Mouse (Mus musculus): Measurements from ENCODE around the gene Rell1.

Rell1 gene

DNA sequence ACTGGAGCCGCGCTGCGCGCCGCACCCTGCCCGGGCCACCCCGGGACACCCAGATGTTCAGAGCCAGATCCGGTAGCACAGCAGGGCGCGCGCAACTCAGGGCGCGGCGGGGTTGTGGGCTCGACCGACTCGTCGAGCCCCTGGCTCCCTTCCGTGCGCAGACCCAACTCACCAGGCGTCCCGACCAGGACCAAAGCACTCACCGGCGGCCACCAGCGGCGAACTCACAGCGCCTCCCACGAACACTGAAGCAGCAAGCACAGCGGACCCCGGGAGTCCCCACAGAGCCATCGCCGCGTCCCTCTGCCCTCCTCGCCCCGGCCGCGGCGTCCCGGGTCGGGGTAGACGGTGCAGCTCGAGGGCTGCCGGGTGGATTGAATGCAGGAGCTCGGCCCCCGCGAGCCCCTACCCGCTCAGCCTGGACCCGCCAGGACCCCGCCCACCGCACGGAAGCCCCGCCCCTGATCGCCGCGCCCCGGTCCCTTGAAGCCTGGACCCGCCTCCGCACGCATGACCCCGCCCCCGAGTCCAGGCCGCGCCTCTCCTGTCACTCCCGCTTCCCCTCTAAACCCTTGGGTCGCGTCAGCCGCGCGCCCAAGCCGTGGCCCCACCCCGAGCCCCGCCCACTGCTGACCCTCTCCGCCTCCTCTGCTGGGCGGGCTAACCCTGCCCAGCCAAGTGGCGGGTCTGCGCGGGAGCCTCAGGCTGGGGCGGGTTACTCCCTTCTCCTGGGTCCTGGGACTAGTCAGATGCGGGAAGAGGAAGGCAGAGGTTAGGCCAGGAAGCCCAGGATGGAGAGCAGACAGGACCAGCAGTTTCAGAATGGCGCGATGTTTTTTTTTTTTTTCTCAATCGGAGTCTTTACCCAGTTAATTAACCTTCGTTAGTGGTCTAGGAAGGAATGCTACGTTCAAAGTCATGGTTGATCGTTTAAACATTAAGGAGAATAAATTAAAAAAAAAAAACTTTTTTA is at the start of gene Rell1:
Gene Rell1, minus strand, starts transcription at position 455 of the 973 bp plus-strand sequence.
- peak; percentile 95 for DNase-seq (ENCODE audit: low spot score)

DNA sequence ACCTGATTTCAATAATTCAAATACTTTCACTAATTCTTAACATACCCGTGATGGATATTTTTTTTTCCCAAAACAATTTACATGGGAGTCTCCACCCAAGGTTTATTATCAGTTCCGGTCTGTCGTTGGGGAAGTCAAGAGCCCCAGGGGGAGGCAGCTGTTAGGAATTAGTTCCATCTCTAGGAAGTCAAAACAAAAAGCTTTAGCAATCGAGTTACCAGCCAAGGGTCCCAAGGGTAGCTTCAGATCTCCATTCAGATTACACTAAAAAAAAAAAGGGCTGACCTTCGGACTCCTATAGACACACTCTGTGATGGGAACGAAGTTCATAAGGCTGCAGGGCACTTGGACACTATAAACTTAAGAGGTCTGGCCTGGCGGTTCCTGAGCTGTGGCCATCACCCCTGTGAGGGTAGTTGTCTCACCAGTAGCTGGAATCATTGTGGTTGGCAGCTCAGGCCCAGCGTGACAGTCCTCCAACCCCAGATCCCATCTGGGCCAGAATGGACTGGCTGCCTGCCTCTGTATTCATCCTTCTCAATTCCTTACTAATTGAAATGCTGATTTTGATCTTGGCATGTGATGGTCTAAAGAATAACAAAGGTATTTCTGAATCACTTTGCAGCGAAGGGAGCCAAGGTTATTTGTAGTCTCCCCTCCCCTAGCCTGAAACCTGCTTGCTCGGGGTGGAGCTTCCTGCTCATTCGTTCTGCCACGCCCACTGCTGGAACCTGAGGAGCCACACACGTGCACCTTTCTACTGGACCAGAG is 44.1 kb upstream of the Rell1 start:
- DNase-seq (ENCODE audit: low spot score): no peak

DNA sequence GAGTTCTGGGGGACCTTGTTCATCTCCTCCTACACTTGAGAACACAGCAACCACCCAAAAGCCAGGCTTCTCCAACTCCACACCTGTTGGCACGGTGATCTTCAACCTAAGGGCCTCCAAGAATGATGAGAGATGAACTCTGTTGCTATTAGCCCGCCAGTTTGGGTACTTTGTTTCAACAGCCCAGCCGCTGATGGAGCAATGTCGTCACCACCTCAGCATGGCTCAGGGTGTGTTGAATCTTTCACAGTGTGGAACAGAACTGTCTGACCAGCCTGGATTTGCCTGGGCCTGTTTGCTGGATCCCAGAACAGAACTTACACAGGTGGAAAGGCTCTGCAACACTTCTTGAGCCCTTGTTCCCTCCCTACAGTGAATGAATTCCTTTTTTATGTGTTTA is 37.9 kb upstream of the Rell1 start:
- peak; percentile 54 for DNase-seq (ENCODE audit: low spot score)

DNA sequence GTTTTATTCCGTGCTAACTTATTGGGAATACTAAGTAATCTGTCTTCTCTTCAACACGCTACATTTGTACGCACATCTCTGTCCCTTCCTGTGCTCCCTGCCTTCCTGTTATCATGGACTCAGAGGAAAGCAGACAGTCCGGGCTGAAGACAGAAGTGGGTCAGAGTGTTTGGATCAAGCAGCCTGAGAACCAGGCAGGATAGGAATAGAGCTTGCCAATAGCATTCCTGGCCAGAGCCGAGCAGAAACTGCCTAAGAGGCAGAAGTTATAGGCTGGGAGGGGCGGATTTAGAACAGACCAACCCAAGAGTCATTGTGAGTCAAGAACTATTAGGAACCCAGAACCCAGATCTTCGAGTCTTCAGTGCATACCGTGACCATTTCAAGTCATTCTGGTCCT is 34.6 kb upstream of the Rell1 start:
- DNase-seq (ENCODE audit: low spot score): no peak

DNA sequence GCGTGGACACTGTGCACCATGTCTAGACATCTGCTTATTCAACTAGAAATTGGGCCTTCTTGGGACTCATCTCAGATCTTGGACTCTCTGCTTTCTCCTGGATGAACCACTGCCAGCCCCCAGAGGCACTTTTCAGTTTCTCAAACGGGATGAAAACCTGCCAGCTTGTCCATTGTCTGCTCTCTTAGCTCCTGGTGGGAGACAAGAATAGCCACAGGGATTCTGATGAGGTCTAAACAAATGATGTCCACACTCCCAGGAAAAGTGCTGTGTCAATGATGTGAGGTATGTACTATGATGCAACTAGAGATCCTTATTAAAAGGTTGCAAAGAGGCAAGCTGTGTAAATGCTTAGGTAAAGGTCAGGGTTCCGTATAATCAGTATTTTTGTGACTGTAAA is 25.2 kb upstream of the Rell1 start:
- DNase-seq (ENCODE audit: low spot score): no peak

DNA sequence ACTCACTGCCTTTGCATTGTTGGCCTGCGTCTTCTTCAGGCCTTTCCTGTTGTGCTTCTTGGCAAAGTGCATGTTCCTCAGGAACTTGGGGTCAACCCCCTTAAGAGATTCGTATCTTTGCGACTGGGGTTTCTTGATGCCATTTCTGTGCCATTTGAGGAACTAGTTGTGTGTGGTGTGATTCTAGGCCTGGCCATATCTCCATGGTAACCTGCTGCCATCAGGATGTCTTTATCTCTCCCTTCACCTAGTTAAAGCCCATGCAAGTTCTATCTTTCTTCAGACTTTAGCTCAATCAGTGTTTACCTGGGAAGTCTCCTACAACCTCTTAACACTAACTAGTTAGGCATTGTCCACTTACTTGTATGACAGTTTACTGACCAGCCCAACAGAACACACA is 22.0 kb upstream of the Rell1 start:
- DNase-seq (ENCODE audit: low spot score): no peak

DNA sequence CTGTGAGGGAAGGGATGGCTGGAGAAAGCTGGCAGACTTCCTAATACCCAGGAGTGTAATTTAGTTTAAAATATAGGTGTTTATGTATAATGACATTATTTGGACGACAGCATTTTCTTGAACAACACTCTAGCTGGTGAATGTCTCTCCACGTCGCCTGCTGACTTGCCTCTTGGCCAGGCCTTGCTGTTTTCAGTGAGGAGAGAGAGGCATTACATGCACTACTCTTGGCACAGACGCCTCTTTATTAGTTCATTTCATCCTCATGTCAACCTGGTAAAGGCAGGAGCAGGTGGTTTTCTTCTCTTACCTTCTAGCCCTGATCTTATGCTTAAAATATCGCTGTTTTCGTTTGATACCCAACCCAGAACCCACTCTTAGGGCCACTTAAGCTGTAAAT is 17.6 kb upstream of the Rell1 start:
- DNase-seq (ENCODE audit: low spot score): no peak

DNA sequence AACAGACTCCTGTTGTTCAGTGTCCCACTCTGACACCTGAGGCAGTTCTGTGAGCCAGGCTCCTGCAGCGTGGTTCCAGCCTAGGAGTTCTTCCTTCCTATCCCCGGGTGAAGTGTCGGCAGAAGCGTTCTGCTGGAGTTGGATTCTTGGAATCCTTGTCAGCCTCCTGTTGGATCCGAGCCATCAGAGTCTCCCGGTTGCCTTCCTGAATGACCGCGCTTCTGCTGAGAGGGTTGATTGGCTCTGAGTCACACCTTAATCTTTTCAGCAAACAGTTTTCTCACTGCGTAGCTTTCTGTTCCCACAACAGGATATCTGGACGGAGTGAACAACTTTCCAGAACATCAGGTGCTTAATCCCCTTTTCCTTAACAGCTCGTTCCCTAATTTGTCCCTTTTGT is 13.6 kb upstream of the Rell1 start:
- DNase-seq (ENCODE audit: low spot score): no peak

DNA sequence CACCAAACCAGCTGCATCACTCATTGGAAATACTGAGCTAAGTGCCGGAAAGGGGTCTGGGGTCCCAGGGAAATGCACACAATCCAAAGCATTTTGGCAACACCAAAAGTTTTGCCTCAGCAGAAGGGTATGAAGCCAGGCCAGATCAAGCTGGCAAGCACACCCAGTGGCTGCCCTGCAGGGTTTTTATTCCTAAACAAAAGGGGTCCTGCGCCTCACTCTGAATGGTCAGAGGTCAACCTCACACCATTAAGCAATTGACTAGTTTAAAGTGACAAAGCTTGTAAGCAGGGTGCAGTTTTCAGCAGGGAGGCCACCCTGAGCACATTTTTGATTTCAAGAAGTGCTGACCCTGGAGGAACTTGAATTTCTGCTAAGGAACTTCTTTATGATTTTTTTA is 2.3 kb upstream of the Rell1 start:
- no peak for DNase-seq (ENCODE audit: low spot score)

DNA sequence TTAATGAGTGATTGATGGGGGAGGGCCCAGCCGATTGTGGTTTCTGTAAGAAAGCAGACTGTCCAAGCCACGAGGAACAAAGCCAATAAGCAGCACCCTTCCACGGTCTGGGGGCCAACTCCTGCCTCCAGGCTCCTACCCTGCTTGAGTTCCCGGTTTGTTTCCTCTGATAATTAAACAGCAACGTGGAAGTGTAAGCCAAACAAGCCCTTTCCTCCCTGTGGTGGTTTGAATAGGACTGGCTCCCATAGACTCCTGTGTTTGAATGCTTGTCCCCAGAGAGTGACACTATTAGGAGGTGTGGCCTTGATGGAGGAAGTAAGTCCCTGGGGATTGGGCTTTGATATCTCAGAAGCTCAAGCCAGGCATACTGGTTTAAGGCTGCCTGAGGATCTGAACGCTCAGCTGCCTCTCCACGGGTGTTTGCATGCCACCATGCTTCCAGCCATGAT is 1.6 kb upstream of the Rell1 start:
- DNase-seq (ENCODE audit: low spot score): no peak

DNA sequence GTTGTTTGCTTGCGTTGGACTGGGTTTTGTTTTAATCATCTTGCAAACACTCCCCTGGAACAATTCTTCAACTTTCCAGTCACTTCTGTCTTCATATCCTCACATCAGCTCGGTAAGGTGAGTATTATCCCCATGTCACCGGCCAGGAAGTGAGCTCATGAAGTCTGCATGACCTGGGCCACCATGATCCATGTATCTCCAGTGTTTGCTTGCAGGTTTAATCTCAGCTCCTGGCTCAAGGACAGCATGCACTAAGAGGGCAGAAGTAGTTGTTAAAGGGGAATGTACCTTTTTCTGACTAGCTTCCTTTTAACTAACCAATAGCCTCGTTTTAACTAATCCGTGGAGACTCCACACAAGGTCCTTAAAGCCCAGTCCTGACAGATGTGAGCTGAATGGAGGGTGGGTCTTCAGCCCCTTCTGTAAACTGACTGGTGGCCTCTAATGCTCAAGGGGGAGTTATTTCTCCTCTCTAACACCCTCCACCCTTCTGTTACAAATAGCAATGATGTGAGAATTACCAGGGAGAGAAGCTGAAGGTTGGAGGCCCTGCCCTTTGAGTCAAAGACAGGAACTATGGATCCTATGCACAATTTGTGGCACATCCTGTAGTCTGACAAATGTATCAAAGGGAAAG is 897 bp upstream of the Rell1 start:
- DNase-seq (ENCODE audit: low spot score): no peak

DNA sequence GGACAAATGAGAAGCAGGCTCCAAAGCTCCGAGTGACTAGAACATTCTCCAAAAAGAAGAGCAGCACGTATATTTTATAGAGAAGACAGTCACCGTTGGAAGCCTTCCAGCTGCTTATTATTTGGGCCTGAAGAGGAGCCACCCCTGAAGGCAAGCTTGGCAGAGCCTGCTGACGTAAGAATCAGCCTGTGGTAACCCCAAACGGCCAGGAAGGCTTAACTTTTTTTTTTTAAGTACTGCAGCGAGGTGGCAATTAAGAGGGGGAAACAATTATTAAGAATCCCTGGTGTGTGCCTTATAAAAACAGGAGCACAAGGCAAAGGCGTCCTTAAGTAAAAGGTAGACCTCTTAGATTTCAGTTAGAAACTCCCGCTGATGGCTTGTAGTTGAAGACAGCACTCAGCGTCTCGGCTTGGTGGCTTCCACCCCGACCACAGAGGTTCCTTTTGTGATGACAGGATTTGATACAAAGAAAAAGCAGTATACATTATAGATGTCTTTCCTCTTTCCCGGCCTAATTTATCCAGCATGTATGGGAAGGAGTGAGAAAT is 1.0 kb downstream of the Rell1 start:
- no peak for DNase-seq (ENCODE audit: low spot score)

DNA sequence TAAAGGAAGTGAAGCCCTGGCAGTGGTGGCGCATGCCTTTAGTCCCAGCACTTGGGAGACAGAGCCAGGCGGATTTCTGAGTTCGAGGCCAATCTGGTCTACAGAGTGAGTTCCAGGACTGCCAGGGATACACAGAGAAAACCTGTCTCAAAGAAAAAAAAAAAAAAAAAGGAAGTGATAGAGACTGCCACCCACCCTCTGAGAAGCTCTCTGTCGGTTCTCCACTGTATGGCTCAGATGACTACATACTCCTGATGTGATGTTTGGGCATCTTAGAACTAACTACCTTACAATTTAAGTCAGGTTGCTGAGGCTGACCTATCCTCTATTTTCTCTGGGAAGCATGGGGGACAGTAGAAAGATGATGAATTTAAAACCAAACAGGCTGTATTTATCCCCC is 2.3 kb downstream of the Rell1 start:
- no peak for DNase-seq (ENCODE audit: low spot score)

DNA sequence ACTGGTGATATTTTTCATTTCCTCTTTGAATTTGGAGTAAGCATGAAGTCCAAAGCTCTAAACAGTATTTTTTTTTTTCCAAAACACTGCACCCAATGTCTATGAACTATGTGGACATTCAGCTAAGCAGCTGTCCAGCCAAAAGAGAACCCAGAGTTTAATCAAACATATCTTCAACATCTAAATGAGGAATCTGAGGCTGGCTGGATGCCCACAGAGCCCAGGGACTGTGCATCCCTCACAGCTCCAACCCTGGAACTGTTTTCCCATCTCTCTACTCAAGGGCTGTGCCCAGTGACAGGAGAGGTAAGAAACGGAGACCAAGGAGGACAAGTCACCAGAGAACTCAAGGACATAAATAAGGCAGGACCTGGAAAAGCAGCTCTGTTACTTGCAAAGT is 2.8 kb downstream of the Rell1 start:
- no peak for DNase-seq (ENCODE audit: low spot score)

DNA sequence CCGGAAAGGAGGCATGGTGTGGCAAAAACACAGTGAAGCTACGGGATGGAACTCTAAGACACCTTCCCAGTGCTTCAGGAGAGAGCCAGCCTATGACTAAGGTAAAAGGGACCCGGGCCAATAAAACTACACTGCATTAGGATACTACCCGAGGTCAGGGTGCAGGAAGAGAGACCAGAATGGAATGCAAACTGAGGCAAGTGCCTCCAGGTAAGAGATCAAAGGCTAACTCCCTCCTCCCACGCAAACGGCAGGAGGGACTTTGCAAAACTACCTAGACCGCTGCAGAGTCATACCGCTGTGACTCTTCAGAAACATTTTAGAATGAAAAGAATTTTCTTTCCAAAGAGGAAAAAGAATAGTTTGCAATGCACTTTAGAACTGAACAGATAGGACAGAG is 4.1 kb downstream of the Rell1 start:
- DNase-seq (ENCODE audit: low spot score): no peak

DNA sequence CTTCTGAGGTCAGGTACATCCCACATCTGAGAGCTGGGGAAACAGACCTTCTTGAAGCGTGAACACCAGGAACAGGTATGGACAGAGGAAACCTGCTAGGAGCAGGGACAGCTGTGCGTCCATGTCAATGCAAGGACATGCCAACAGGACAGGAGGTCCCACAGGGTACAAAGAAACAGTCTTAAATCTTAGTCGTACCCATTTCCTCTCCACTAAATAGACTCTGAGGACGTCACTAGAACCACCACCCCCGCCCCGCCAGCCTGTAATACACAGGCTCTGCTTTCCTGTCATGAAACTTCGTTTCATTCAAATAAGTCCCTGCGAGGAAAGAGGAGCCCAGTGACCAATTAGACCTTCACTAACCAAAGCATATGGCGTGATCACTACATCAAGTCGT is 7.0 kb downstream of the Rell1 start:
- DNase-seq (ENCODE audit: low spot score): no peak

DNA sequence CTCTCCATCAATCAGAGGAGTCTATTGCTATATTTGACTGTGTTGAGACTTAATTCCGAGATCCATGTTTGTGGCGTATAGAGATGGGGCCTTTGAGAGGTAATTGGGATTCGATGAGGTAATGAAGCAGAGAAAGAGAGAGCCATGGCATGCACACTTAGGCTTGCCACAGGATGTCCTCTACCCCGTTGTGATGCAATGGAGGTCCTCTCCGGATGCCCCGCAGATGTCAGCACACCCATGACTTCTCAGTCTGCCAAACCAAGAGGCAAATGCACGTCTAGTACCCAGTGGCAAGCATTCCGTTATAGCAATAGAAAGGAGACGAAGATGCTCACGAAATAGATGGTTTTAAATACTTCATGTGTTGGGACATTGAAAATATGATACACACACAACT is 8.1 kb downstream of the Rell1 start:
- DNase-seq (ENCODE audit: low spot score): no peak

DNA sequence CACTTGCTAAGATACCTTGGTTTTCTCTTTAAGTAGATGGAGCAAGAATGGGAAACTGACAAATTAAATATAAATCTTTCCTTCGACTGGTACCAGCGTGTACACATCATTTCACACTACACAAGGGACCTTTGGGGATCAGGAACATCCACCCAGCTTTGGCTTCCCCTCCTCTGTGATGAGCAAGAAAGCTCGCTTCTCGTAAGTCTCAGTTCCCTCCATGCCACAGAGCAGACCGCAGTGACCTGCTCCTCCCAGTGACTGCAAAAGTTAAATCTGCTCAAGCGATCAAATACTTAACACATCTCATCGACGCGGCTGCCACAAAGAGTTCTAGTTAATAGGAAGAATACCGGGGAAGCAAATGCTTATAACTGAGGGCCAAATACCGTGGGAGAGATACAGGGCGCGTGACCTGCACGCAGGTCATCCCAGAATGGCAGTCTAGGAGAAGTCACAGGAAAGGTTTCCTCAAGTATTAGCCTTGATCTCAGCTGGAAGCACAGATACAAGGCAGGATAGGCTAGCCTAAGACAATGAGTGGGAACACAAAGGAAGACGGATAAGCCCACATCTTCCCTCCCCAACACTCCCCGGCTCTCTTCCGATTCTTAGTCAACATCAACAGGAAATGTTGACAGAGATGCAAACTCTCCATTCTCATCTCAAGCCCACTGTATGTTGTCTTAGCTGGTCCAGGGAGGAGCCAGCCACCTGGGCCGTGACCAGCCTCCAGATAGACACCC is 9.6 kb downstream of the Rell1 start:
- no peak for DNase-seq (ENCODE audit: low spot score)

DNA sequence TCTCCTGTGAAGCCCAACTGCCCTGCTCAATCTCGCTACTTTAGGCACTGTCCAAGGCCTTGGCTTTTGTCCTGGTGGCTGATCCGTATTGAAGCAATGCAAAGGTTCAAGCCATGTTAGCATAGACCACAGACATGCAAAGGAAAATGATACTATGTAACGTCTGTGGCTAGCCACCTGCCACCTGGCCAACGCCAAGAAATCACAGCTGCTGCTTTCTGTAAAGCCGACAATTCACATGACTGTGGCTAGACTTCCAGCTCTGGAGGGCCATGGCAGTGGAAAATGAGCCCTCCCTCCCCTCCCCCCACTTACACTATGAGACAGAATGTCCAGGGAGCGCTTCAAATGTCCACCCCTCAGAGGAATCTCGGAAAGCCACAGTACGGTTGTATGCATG is 11.1 kb downstream of the Rell1 start:
- DNase-seq (ENCODE audit: low spot score): peak; percentile 71

DNA sequence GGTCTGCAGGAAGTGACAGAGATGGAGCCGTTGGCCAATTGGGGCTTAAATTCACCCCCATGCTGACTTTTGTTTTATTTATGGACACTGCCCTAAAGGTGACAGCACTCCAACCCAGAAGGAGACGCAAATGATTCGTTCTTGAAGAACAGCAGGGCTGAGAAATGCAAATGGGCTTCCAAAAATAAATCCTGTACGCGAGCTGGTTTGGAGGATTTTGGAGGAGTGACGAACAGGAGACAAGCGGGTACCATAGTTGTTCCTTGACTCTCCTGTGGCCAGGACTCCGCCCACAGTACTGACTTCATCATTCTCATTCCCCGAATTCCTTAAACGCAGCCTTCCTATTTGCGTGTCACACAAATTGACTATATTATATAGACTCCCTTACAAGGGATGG is 12.3 kb downstream of the Rell1 start:
- DNase-seq (ENCODE audit: low spot score): no peak

DNA sequence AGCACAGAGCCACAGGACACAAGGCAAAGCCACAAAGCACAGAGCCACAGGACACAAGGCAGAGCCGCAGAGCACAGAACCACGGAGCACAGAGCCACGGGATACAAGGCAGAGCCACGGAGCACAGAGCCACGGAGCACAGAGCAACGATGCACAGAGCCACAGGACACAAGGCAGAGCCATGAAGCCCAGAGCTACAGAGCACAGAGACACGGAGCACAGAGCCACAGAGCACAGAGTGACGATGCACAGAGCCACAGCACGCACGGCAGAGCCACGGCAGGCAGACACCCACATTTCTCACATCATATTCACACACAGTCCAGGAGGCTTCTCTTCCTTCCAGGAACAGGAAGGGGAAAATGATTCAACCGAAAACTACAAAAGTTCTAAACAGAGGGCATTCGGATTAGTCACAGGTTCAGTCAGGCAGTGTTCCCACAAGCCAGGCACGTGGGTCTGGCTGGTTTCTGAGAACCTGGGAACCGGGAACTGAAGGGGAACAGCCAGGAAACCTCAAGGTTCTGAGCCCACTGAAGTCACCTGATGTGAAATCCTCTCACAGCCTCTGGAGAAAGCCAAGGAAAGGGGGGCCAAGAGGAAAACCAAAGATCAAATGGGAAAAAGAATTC is 15.2 kb downstream of the Rell1 start:
- DNase-seq (ENCODE audit: low spot score): no peak

Data from testis, postnatal 14 days (tissue).